Mouse (Mus musculus) testis, postnatal 10 days (tissue): ENCODE measurements around the gene Tcte1.

ENCODE experiments used
- DNase-seq: peaks from one replicate; pipeline ENCODE4 v3.0.0; 2021; ENCODE audit warnings: low spot score

Tcte1 gene

DNA sequence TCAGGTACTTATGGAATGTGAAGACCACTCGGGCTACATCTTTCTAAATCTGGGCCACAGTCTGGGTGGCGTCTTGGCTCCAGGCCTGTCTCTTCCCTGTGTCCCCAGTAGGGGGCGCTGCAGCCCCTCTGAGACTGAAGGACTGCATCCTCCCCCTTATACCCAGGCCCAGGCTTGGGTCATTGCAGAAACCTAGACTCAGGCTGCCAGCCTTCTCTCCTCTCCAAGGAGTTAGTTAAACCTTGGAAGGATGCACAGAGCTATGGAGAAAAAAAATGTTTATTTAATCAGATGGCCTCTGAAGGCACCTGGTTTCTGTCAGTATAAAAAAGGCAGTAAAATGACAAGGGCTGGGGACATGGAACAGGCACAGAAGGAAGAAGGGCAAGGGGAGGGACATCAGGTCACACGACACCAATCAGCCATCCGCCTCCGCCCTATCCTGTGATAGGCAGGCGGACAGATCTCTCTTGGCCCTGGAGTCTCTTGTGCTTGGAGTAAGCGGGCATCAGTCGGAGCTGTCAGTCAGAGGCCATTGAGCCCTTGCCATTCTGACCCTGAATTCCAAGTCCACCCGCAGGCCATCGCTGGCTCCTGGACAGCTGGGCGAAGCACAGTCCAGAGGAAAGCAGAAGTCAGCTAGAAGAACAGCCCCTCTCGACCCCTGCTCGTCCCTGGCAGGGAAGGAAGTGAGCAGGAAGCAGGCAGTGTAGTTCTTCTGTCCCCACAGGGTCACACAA lies 61.9 kb downstream of the Tcte1 start:
- DNase-seq = peak; percentile 91

DNA sequence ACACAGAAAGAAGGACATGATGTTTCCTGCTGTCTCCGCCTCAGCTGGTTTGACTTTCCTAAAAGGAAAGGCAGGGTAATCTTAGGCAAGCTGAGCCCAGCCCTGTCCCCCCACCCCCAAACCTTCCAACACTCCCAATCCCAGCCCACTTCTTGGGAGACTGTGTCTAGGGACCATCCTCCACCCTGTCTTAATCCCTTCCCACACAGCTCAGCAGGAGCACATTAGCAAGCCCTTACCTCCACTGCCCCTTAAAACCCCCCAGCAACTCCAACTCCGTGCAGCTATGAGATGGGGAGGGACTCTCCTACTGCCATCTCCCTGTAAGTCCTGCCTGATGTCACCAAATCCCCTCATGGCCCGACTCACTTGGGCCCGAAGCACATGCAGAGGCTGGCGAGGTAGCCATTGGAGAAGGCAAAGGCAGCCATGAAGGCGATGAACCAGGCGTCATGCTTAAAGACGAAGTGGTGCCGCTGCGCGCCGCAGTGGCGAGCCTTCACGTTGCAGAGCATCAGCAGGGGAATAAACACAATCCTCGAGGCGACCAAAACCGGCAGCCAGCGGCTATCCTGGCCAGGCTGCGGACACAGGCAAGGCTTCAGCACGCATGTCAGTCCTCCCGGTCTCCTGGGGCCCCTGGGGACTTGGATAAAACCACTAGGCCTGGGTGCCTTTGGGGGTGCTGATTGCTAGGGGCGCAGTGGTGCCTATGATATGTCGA lies 62.7 kb downstream of the Tcte1 start:
- no peak for DNase-seq

DNA sequence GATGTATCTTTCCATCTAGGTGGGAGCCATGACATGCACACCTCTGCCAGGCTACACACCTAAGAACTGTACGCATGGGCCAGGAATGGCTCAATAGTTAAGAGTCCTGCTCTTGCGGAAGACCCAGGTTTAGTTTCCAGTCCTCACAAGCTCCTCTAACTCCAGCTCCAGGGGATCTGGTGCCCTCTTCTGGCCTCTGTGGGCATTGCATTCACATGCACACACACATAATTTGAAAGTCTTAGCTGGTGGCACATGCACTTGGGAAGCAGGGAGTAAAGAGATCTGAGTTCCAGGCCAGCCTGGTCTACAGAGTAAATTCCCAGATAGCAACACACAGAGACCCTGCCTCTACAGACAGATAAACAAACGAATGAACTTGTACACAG lies 63.2 kb downstream of the Tcte1 start:
- no peak for DNase-seq

DNA sequence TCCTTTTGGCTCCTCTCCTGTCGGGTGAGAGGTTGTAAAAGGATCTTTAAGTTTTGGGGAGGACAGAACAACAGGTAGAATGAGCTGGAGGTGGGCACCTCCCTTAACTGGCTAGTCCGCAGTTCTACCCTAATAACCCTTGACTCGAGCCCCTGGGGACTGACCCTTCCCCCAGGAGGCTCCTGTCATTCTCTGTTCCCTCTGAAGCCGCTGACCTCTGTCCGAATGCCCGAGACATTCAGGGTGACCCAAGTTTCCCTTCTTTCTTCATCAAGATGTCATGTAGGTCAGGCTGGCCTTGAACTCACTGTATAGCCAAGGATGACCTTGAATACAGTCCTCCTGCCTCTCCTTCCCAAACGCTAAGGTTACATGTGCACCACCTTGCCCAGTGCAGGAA lies 65.1 kb downstream of the Tcte1 start:
- DNase-seq = no peak

DNA sequence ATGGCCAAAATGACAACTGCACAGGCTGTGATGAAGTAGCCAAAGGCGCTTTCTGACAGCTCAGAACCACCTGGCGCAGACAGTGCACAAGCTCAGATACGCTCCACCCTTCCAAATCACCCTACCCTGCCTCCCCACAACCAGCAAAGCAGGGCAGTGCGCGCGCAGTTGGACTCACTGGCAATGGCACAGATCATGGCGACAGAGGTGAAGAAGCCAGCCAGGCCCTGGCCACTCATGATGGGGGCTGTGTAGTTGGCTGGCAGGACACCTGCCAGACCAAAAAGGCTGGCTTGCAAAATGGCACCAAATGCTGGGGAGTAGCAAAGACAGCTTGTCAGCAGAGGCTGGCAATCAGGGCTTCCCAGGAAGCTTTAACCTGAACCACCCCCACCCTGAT lies 66.0 kb downstream of the Tcte1 start:
- peak; percentile 39 for DNase-seq

DNA sequence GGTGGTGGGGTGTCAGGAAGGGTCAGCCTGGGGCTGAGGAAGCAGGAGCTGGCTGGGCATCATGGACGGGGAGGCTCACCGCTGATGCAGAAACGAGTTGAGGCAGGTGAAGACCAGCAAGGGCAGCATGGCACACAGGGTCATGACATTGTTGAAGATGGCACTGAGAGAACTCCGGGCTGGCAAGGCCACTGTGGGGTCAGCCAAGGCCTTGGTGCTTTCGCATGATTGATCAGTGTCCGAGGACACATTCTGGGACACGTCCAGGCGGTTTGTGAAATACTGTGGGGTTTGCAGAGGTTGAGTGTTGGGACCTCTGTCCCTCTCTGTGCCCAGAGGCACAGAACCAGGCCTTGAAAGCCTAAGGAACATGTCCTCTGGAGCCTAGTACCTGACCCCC lies 66.6 kb downstream of the Tcte1 start:
- DNase-seq = peak; percentile 41

DNA sequence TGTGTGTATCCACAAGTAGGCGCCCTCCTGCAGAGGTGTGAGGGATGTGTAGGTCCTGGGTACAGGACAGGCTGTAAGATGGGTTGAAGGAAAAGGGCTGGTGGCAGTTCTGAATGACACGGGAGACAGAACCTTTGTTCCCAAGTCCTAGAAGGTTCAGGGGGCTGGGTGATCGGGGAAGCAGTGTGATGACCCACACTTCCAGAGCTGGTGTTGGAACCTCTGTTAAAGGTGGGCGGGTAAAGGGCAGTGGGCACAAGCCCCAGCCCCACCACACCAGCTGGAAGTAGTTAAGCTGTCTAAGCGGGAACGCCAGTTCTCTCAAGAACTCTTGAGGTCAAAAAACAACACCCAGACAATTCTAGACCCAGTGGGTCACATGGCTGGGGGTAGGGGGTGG lies 67.2 kb downstream of the Tcte1 start:
- peak; percentile 37 for DNase-seq

DNA sequence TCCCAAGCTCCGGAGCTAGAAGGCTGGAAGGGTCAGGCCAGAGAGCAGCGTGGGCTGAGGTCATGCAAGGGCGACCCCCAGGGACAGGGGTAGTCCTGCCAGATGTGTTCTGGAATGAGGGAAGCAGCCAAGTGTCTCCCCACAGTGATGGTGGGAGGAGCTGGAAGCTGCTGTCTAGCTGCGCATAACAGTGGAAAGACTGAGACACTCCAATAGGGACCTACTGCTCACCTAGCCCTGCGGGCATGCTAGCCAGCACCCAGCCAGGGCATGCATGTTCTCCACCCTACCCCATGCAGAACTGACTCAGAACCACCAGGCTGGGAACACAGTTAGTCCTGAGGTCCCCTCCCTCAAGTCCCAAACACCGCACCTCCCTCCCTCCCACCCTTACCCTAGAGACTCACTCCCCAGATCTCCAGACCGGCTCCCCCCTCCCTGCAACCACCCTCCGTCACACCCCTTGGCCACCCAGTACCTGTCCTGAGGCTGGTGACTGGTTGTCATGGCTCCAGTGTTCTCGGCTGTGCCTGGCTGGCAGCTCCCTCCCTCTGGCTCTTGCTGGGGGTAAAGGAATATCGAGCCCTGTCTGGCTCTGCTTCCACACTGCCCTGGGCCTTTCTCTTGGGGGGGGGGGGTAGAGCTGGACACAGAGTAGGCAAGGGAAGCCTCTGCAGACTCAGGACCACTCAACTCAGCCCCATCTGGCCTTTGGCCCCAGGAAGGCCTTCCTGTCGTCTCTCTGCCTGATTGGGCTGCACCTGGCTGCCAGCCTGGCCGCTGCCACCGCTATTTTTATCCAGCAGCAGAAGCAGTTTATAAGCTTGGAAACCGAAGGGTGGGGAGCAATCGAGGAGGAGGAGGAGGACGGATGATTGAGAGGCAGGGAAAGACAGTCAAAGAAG lies 68.7 kb downstream of the Tcte1 start:
- DNase-seq = peak; percentile 72
